Mouse (Mus musculus): Measurements from ENCODE around the gene Atp6v1g2. TPM values are rescaled to one million over a fixed set of nuclear protein-coding genes. Genes with fewer than 3 reads are reported as not detected.

Atp6v1g2 gene
- polyA plus RNA-seq, 1 experiment from 2014 or later: 5.9 TPM

DNA sequence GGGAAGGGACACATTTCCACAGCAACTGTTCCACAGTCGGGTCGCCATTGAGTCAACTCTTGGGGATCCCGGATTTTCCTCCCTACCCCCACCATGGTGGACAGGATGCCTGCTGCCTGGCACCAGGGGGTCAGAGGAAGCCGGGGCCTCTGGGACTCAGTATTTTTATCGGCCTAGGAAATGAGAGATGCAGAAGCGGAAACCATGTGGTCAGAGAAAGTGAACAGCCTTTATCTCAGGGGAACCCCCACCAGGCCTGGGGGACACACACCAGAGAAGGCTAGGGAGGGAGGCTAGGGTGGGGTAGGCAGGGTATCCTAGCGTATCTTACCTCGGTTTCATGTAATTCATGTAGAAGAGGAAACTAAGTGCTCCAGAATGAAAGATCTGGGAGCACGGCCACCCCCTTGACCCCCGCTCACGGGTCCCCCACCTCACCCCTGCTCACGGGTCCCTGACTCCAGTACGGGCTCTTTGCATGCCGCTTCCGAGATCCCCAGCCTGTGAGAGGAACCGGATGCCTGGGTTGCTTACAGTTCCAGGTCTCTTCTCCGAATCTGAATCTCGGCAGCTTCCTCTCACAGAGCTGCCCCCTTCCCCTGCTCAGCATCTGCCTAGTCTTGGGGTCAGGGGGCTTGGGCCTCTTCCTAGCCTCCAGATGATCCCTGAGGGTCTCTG is 14.8 kb upstream of the Atp6v1g2 start:
- H3K27ac ChIP-seq (ENCODE audit: low read length): peak overlapping the region; percentile 77
- H3K4me2 ChIP-seq (ENCODE audit: low read depth, low read length): no peak overlapping the region

DNA sequence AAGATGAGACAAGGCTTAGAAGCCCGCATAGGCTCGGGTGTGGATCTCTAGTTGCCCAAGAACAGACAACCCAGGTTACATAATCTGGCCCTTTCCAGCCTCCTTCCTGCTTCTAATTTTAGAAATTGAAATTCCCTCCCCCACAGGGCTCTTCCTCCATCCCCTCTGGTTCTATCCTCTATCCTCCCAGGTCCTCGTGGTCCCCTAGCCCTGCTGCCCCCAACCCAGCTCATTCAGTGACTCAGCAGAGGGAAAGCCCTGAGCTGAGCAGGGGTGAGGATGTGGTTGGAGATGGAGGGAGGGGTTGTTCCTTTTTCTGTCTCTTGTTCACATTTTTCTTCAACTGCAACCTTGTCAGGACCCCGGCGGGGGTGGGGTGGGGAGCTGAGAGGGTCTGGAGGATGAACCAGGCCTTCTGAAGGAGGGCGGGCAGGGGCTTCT is 13.8 kb upstream of the Atp6v1g2 start:
- H3K4me1 ChIP-seq (replicated peaks; ENCODE audit: control insufficient read depth, insufficient read depth, low read length): peaks cover 8% of the 10 kb centered on the region; the same call in 1 of the 2 replicates
- no peaks in the 10 kb centered on the region for H3K27me3 ChIP-seq (ENCODE audit: control insufficient read depth, insufficient read depth, low read depth, low read length)
- H3K9ac ChIP-seq (ENCODE audit: low read length): no peak overlapping the region
- no peak overlapping the region for H3K4me3 ChIP-seq (ENCODE audit: low read length)
- peak overlapping the region; percentile 77 for H3K27ac ChIP-seq (ENCODE audit: low read length)
- H3K36me3 ChIP-seq (ENCODE audit: control insufficient read depth, insufficient read depth, low read length): peaks cover 2% of the 10 kb centered on the region; the same call in 1 of the 2 replicates
- H3K9me3 ChIP-seq (ENCODE audit: control insufficient read depth, low read length): no peaks in the 10 kb centered on the region
- ATAC-seq (ENCODE audit: low read depth): no peak
- H3K4me2 ChIP-seq (ENCODE audit: low read depth, low read length): no peak overlapping the region
- WGBS: 71% methylated on average over 6 of the region's 6 CpGs

More for the DNA sequence above, 14.8 kb upstream of the Atp6v1g2 start:
- no peak overlapping the region for H3K4me3 ChIP-seq (ENCODE audit: low read length)
- peaks cover 2% of the 10 kb centered on the region; the same call in 1 of the 2 replicates for H3K36me3 ChIP-seq (ENCODE audit: control insufficient read depth, insufficient read depth, low read length)
- 71% methylated on average over 18 of the region's 18 CpGs for WGBS
- H3K9me3 ChIP-seq (ENCODE audit: control insufficient read depth, low read length): no peaks in the 10 kb centered on the region
- H3K27me3 ChIP-seq (ENCODE audit: control insufficient read depth, insufficient read depth, low read depth, low read length): no peaks in the 10 kb centered on the region
- no peak overlapping the region for H3K9ac ChIP-seq (ENCODE audit: low read length)
- H3K4me1 ChIP-seq (replicated peaks; ENCODE audit: control insufficient read depth, insufficient read depth, low read length): peaks cover 8% of the 10 kb centered on the region; the same call in 1 of the 2 replicates
- ATAC-seq (ENCODE audit: low read depth): peak; percentile 63

DNA sequence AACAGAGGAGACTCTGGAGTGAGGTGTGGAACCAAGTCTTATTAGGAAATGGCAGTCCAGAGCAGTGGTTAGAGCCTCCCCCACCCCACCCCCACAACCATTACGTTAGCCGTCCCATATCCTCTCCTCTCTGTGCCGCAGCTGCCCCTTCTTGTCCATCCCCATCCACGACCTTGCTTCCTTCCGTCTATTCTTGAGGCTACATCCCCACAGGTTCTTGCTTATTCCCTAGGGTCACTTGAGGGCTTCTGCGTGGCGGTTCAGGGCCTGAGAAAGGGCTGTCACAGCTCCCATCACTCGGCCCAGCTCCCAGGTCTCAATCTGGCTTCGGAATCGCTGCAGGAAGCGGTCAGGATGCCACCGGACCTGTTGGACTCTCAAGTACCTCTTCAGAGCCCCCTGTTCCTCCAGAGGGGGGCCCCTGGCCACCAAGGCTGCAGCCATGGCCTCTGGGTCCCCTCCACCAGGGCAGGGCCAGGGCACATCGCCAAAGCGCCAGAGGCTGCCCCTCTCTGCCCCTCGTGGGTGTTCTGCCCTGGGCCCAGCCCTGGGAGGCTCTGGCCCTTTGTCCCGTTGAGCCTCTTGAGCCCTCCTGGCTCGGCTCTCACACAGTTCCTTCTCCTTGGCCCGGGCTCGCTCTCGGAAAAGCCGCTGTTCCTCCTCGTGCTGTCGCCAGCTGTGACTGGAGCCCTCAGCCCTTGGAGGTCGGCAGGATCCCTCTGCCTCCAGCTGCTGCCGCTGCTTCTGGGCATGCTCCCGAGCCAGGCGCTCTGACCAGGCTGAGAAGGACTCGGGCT is 13.1 kb upstream of the Atp6v1g2 start, which contains the start of gene Gm16181:
Gm16181 (plus strand) TSS at position 679 of the 797 bp plus-strand sequence.
- no peaks in the 10 kb centered on the region for H3K9me3 ChIP-seq (ENCODE audit: control insufficient read depth, low read length)
- 57% methylated on average over 28 of the region's 28 CpGs for WGBS
- no peak within 1 kb of the TSS for H3K4me2 ChIP-seq (ENCODE audit: low read depth, low read length)
- H3K27ac ChIP-seq (ENCODE audit: low read length): peak within 1 kb of the TSS; percentile 77
- peaks cover 5% of the 10 kb centered on the region for H3K36me3 ChIP-seq (ENCODE audit: control insufficient read depth, insufficient read depth, low read length)
- no peak within 1 kb of the TSS for H3K9ac ChIP-seq (ENCODE audit: low read length)
- H3K4me1 ChIP-seq (replicated peaks; ENCODE audit: control insufficient read depth, insufficient read depth, low read length): peaks cover 8% of the 10 kb centered on the region; the same call in 1 of the 2 replicates
- peak; percentile 56 for ATAC-seq (ENCODE audit: low read depth)
- no peaks in the 10 kb centered on the region for H3K27me3 ChIP-seq (ENCODE audit: control insufficient read depth, insufficient read depth, low read depth, low read length)
- H3K4me3 ChIP-seq (ENCODE audit: low read length): no peak within 1 kb of the TSS

GRCm38 (mm10) chr17:35222299-35222698 is 11.2 kb upstream of the Atp6v1g2 start:
- H3K9ac ChIP-seq (ENCODE audit: low read length): no peak overlapping the region
- no peak overlapping the region for H3K4me3 ChIP-seq (ENCODE audit: low read length)
- H3K27ac ChIP-seq (ENCODE audit: low read length): peak overlapping the region; percentile 71
- no peak overlapping the region for H3K4me2 ChIP-seq (ENCODE audit: low read depth, low read length)
- no peaks in the 10 kb centered on the region for H3K9me3 ChIP-seq (ENCODE audit: control insufficient read depth, low read length)
- H3K36me3 ChIP-seq (ENCODE audit: control insufficient read depth, insufficient read depth, low read length): peaks cover 11% of the 10 kb centered on the region
- WGBS: 60% methylated on average over 6 of the region's 6 CpGs
- no peak for ATAC-seq (ENCODE audit: low read depth)
- H3K27me3 ChIP-seq (ENCODE audit: control insufficient read depth, insufficient read depth, low read depth, low read length): no peaks in the 10 kb centered on the region
- H3K4me1 ChIP-seq (replicated peaks; ENCODE audit: control insufficient read depth, insufficient read depth, low read length): peaks cover 8% of the 10 kb centered on the region

DNA sequence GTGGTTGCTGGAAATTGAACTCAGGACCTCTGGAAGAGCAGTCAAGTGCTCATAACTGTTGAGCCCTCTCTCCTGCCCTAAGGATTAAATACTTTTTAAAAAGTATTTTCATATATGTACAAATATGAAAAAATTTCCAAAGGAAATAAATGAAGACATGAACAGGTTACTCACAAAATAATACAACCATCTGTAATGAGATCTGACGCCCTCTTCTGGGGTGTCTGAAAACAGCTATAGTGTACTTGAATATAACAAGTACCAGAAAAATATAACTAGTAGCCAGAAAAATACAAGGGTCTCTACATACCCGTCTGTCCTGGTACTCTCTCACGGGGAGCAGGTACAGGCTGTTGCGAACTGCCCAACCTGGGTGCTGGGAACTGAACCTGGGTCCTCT is 8.8 kb upstream of the Atp6v1g2 start:
- Histone ChIP-seq H3K27ac (ENCODE audit: low read length) (no peak overlapping the region), H3K4me2 (ENCODE audit: low read depth, low read length) (no peak overlapping the region), H3K9me3 (ENCODE audit: control insufficient read depth, low read length) (no peaks in the 10 kb centered on the region), H3K9ac (ENCODE audit: low read length) (no peak overlapping the region), H3K4me1 (replicated peaks; ENCODE audit: control insufficient read depth, insufficient read depth, low read length) (peaks cover 8% of the 10 kb centered on the region), H3K4me3 (ENCODE audit: low read length) (no peak overlapping the region), H3K27me3 (ENCODE audit: control insufficient read depth, insufficient read depth, low read depth, low read length) (no peaks in the 10 kb centered on the region), H3K36me3 (ENCODE audit: control insufficient read depth, insufficient read depth, low read length) (peaks cover 27% of the 10 kb centered on the region)
- 96% methylated on average over 4 of the region's 4 CpGs for WGBS
- ATAC-seq (ENCODE audit: low read depth): no peak

DNA sequence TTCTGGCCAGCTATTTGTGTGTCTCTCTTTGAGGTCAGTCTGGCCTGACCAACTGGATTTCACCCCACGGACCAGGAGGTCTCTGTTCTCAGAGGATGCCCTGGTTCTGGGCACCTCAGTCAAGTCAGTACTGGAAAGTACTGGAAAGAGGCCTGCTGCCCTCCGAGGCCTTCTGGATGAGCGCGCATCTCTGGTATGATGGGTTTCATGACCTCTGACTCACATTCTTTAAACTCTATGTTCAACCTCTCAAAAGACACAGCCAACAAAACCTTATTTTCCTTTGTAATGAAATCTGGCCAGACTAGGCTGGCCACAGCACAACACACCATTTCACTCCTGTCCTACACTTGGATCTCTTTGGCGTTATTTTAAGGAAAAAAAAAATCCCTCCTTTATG is 8.0 kb upstream of the Atp6v1g2 start:
- H3K36me3 ChIP-seq (ENCODE audit: control insufficient read depth, insufficient read depth, low read length): peaks cover 30% of the 10 kb centered on the region
- no peak overlapping the region for H3K4me2 ChIP-seq (ENCODE audit: low read depth, low read length)
- no peak for ATAC-seq (ENCODE audit: low read depth)
- H3K27me3 ChIP-seq (ENCODE audit: control insufficient read depth, insufficient read depth, low read depth, low read length): no peaks in the 10 kb centered on the region
- WGBS: 94% methylated on average over 5 of the region's 5 CpGs
- H3K27ac ChIP-seq (ENCODE audit: low read length): no peak overlapping the region
- no peak overlapping the region for H3K4me3 ChIP-seq (ENCODE audit: low read length)
- no peak overlapping the region for H3K9ac ChIP-seq (ENCODE audit: low read length)
- H3K4me1 ChIP-seq (replicated peaks; ENCODE audit: control insufficient read depth, insufficient read depth, low read length): peaks cover under 1% of the 10 kb centered on the region
- H3K9me3 ChIP-seq (ENCODE audit: control insufficient read depth, low read length): no peaks in the 10 kb centered on the region

DNA sequence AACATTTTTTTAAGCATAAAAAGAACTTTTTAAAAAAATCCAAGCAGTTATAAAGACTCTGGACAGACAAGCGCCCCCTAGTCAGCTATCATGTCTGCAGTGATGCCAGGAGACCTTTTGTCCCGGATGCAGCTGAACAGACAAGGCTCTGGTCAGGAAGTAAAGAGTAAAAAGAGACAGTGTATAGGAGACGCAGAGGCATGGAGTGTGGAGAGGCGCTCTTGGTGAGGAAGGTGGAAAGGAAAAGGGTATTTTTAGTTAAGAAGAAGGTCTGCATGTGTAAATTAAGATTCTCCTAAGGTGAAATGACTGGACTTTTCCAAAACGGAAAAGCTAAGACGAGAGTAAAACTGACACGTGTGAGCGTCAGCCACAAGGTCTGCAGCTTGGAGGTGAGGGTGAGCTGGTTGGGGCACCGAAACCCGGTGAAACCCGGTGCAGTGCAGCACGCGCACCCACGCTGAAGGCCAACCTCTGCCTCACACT is 6.9 kb upstream of the Atp6v1g2 start:
- no peaks in the 10 kb centered on the region; the same call in 1 of the 2 replicates for H3K4me1 ChIP-seq (replicated peaks; ENCODE audit: control insufficient read depth, insufficient read depth, low read length)
- no peak overlapping the region for H3K9ac ChIP-seq (ENCODE audit: low read length)
- no peak overlapping the region for H3K4me2 ChIP-seq (ENCODE audit: low read depth, low read length)
- no peak overlapping the region for H3K4me3 ChIP-seq (ENCODE audit: low read length)
- no peaks in the 10 kb centered on the region for H3K27me3 ChIP-seq (ENCODE audit: control insufficient read depth, insufficient read depth, low read depth, low read length)
- no peak overlapping the region for H3K27ac ChIP-seq (ENCODE audit: low read length)
- H3K9me3 ChIP-seq (ENCODE audit: control insufficient read depth, low read length): no peaks in the 10 kb centered on the region
- 79% methylated on average over 14 of the region's 14 CpGs for WGBS
- H3K36me3 ChIP-seq (ENCODE audit: control insufficient read depth, insufficient read depth, low read length): peaks cover 37% of the 10 kb centered on the region
- ATAC-seq (ENCODE audit: low read depth): no peak

- Histone ChIP-seq H3K4me1 (replicated peaks; ENCODE audit: control insufficient read depth, insufficient read depth, low read length) (peaks cover 24% of the 10 kb centered on the region), H3K9ac (ENCODE audit: low read length) (no peak overlapping the region), H3K4me2 (ENCODE audit: low read depth, low read length) (no peak overlapping the region), H3K4me3 (ENCODE audit: low read length) (no peak overlapping the region), H3K36me3 (ENCODE audit: control insufficient read depth, insufficient read depth, low read length) (peaks cover 30% of the 10 kb centered on the region), H3K27ac (ENCODE audit: low read length) (no peak overlapping the region), H3K9me3 (ENCODE audit: control insufficient read depth, low read length) (no peaks in the 10 kb centered on the region), H3K27me3 (ENCODE audit: control insufficient read depth, insufficient read depth, low read depth, low read length) (no peaks in the 10 kb centered on the region)
- 86% methylated on average over 10 of the region's 10 CpGs for WGBS
- ATAC-seq (ENCODE audit: low read depth): no peak
Observed at GRCm38 (mm10) chr17:35231022-35231421, 2.4 kb upstream of the Atp6v1g2 start.

DNA sequence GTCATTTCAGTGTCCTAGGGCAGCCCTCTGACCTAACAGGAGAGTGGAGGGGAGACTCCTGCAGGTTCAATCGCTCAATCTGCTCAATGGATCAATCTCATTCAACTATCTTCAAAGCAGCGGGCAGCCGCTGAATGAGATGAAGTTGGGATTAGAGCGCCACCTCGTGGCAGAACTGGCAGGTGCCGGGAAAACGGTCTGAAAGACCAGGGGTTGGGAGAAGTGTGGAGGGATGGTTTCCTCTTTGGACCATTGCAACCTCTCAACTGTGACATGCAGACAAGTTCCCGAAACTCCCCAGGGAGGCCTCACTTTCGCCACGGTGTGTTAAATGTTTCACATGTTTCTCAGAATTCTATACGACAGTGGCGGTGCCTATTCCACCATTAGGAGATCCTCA is 1.4 kb upstream of the Atp6v1g2 start:
- 15% methylated on average over 12 of the region's 12 CpGs for WGBS
- Histone ChIP-seq H3K27me3 (ENCODE audit: control insufficient read depth, insufficient read depth, low read depth, low read length) (no peaks in the 10 kb centered on the region), H3K9ac (ENCODE audit: low read length) (no peak overlapping the region), H3K4me1 (replicated peaks; ENCODE audit: control insufficient read depth, insufficient read depth, low read length) (peaks cover 28% of the 10 kb centered on the region), H3K36me3 (ENCODE audit: control insufficient read depth, insufficient read depth, low read length) (peaks cover 27% of the 10 kb centered on the region), H3K4me2 (ENCODE audit: low read depth, low read length) (no peak overlapping the region), H3K4me3 (ENCODE audit: low read length) (no peak overlapping the region), H3K27ac (ENCODE audit: low read length) (peak overlapping the region; percentile 5; the same call in 1 of the 2 replicates), H3K9me3 (ENCODE audit: control insufficient read depth, low read length) (no peaks in the 10 kb centered on the region)
- ATAC-seq (ENCODE audit: low read depth): no peak
